Mouse (Mus musculus) ES-CJ7 (cell line): ENCODE results near the gene Rhoj.
"Not testable (repeated sequence)": the region's sequence is repeated elsewhere in the genome, so short reads cannot be mapped to it uniquely, and the experiment has no call there.

Experiments used
- DNase-seq: peaks from one replicate; pipeline ENCODE4 v3.0.0; 2011; ENCODE audit warnings: low read depth, low spot score

Rhoj gene

DNA sequence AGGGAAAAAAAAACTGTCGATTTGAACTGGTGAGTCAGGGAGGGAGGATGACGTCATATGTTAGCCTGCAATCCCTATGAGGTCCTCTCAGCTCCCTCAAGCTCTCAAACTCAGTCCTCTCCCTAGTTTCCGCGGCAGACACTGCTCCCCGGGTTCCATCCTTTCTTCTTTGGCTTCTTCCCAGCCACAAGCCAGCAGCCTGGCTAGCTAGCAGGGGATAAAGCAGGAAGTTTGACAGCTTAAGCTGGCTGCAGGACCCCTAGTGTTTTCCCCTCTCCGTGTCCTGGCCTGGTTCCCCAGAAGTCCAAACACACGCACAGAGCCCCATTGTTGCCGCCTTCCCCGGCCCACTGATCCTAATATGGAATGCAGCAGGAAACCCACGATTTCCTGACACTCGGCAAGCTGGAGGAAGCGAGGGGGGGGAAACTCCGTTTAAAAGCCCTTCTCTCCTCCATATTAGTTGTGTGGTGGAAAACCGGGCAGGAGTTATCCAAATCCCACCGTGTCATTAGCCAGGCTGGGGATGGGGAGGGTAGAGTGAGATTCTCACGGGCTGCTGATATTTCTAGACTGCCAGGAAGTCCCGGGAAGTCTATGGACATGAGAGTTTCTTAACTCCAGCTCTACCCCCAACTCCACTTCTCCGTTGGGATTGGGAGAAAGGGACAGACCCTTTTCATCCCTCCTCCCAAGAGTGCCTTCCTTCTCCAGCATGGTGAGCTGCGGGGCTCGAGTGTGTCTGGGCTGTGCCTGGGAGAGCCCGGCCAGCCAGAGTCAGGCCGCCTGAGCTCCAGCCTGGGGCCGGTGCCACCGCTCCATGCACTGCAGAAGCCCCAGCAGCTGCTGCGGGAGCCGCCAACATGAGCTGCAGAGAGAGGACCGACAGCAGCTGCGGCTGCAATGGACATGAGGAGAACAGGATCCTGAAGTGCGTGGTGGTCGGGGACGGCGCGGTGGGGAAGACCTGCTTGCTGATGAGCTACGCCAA lies at the start of gene Rhoj:
TSS of gene Rhoj (plus strand) at position 362 of the 991 bp plus-strand sequence.
- peak; percentile 21 for DNase-seq

DNA sequence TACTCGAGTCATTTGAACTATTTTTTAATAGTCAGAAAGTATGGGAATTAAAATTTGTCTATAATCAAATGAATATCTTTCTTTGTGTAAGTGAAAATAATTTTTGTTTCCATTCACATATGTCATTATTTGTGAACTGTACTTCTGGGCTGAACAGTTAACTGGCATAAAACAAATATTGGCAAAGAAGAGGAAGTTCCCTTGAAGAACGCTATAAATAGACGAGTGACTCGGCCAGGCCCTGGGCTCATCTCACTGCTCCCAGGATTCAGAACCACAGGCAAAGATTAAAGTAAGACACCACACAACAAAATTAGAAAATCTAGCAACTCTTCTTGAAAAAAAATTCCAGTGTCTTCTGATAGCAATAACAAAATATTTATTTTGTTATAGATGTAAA lies 36.4 kb upstream of the Rhoj start:
- no peak for DNase-seq

DNA sequence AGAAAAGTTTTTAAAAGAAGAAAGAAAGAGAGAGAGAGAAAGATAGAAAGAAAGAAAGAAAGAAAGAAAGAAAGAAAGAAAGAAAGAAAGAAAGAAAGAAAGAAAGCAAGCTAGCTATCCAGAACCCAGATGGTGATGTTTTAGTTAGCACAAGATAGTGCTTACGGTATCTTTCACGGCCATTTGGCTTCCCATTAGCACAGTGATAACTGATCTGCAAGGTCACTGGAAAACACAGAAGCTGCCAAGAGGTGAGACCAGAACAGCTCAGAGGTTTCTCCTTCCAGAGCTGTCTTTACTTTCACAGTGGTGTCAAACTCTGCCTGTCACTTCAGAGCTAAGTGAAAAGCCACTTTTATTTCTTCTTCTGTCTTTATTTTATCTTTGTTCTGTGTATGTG lies 32.4 kb upstream of the Rhoj start:
- DNase-seq, result no peak

DNA sequence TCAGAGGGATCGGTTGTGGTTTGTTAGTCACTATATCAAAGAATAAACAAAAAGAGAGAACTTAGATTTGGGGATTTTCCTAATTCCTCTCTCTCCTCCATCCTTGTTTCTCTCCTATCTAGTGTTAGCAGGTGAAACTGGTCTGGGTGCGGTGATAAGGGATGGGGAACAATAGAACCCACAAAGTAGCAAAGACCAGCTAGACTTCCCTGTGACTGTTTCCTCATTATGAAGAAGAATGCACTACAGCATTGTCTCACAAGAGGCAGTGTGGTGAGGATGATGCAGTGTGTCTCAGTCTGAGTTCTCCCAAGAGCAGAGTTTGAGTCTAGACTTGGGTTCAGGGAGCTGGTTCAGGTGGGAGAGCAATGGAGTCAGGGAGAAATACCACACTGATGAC lies 30.7 kb upstream of the Rhoj start:
- DNase-seq, result no peak

DNA sequence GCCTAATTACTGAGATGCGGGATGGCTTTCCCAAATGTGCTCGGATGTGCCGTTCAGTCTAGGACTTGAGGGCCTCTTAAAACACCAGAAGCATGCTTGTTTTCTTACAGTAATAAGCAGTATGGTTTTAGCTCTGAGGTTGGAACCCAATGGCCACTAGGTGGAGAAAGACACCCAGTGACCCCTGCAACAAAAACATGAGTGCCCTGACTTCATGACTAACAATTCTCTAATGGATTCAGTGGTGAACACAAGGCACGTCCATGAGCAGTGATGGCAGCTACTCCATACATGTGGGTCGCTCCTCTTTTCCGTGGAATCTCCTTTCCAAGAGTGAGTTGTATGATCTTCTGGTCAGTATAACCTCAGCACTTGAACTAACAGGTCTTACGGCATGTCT lies 27.6 kb upstream of the Rhoj start:
- DNase-seq, result peak; percentile 17

DNA sequence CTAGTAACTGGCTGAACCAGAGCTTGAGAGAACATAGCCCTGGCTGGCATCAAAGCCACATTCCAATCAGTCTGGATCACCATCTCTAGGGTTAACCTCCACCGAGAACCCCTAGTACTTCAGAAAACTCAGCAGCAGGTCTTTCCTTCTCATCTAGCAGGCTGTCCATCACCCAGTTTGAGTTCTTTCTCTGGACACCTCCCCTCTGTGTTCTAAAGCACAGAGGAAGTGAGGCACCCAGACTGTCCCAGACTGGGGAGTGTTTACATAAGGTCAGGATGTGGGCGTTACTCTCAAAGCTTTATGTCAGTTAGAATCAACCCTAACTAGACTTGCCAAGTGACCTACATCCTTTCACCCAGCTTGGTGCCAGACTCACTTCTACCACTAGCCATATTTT lies 24.9 kb upstream of the Rhoj start:
- no peak for DNase-seq

DNA sequence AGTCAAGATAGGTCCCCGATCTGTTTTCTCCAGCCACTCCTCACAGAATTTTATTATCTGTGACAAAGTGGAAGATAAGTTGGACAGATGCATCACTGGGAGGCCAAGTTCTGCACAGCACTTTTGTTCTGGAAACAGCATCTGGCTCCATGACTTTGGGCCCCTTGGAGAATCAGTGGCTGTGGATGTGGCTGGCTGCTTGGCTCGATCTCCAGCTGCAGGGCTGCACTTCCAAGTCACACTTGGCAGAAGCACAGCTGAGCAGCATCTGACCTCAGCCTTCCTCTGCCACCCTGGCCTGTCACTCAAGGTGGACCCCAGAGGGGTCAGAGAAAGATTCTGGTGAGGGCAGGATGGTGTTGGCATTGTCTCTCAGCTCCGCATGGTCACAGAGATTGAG lies 22.0 kb upstream of the Rhoj start:
- DNase-seq, result no peak

DNA sequence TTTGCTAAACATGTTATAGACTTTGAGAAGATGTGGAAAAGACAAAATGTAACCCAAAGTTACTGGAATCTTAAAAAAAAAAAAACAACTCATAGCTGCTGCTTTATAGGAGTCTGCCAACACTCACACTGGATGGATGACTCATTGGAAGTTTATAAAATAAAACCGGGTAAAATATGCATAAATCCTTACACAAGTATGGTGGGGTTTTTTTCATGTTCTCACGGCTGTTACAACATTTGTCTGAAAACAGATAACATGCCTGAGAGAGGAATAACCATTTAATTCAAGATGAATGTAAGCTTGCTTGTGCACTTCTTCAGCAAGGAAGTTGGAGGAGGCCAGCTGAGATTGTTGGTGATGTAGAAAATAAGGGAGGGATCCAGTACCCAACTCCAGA lies 17.6 kb upstream of the Rhoj start:
- DNase-seq, result no peak

DNA sequence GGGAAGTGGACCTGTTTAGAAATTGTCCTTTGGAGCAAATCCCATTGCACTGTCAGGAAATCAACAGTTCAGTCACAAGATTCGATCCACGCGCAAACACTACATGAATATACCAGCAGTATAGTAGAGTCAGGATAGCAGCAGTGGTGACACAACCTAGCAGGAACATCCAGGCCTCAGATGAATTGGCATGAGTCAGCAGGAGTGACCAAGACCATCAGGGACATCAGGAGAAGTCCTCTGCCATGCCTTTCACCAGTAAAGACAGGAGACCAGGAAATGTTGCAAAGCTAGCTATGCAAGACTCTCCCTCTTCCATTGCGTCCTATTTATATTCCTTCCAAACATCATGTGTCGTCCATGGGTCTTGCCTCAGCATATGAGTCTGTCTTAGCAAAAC lies 16.6 kb upstream of the Rhoj start:
- DNase-seq, result no peak

DNA sequence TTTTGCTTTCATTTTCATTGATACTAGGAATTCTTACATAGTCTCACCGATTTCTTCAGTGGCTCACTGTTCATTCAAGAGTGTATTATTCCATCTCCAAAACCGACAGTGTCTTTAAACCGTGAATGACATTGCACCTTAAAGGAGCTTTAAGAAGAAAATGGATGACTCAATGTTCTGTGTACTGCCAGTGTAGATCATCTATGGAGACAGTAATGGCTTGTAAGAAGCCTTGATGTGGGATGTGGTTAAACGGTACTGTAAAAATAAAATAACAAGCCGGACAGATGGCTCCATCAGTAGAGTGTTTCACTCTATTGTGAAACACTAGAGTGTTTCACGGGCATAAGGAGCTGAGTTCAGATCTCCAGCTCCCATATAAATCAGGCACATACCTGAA lies 15.2 kb upstream of the Rhoj start:
- DNase-seq, result no peak

DNA sequence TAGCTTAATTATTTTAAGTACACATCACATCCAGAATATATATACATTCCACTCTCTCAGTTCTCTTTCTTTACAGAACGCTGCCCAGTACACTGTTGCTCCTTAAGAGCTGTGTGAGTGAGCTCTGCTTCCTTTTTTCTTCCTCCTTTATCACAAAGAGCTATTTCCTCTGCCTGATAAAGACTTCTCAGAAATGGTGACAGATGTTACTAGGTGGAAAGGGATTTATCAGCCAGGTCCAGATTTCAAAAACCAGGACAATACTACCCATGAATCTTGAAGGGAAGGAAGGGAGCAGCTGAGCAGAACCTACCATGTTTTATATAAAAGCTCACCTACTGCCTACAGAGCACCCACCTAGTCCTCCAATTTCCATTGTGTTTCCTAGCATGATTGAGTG lies 8.3 kb upstream of the Rhoj start:
- DNase-seq, result no peak

DNA sequence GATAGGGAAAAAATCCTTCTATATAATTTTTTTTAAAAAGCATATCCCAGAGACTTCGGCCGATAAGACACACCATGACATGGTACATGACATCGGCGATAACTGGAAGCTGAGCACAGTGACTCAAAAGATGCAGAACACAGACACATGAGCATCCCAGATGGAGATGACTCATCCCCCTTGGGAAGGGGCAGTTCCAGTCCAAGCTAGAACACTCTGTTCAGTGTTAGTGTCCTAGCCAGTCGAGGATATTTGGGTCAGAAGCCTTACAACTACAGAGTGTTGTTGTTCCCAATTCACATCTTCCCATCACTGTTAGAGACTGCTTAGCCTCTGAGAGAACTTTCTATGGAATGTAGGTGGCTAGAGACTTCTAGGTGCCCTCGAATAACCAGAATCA lies 4.0 kb upstream of the Rhoj start:
- no peak for DNase-seq

DNA sequence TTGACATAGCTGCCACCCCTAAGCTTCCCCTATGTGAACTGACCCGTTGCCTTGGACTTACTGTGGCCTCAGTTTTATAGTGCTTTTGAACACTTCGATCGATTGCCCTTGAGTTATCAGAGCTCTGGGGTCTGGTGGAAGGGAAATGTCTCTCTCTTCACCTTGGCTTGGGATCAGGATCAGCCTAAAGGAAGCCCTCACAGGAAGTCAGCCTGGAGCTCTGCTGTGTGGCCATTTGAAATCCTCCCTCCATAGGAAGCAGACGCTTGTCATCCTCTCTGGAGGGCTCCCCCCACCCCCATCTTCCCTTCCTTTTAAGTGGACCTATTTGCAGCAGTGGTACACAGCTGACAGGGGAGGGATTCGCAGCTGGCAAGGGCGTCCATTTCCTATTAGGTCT lies 1.6 kb downstream of the Rhoj start:
- DNase-seq, result no peak

DNA sequence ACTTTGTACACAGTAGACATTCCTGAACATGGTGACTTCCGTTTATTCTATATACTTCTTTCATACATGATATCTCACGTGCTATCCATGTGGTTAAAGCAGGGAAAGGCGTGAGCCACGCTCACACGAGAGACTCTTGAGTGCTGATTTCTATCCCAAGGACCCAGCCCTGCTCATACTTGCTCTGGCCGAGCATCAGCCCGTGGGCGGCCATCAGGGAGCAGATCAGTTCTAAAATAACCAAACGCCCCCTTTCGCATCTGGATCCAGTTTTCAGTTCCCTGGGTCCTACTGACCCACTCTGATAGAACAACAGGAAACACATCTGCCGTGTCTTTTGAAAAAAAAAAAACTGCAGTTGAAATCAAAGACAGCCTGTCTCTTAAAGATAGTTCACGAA lies 2.6 kb downstream of the Rhoj start:
- no peak for DNase-seq

DNA sequence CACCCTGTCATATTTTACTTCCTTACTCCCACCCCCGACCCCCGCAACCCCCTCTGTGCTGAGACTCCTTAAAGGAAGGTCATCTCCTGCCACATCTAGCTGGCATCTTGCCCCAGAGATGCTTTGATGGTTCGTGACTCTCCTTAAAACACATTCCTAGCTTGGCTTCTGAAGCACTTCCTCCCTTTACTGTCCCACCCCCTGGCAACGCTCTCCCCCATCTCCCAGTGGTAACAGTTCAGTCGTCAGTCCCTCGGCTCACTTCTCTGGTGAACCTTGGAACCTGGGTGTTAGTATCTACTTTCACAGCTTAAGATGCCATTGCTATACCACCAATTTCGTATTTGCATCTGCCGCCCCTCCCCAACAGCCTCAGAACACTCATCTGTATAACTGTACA lies 3.8 kb downstream of the Rhoj start:
- no peak for DNase-seq

DNA sequence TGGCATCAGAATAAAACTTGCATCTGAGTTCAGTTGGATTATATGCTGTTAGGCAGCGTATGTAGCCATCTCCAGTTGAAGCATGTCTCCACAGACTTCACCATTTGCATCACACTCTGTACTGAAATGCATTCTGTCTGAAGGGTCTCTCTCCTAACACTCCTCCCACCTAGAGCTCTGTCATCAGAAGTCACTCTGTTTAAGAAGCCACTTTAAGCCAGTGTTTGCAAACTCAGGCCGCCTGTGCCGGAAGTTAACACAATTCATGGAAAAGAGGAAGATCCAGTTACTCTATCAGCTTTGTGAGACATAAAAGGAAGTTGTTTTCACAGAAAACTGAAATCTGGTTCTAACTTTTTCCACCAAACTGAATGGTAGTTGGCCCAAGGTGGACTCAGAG lies 5.9 kb downstream of the Rhoj start:
- DNase-seq, result no peak

DNA sequence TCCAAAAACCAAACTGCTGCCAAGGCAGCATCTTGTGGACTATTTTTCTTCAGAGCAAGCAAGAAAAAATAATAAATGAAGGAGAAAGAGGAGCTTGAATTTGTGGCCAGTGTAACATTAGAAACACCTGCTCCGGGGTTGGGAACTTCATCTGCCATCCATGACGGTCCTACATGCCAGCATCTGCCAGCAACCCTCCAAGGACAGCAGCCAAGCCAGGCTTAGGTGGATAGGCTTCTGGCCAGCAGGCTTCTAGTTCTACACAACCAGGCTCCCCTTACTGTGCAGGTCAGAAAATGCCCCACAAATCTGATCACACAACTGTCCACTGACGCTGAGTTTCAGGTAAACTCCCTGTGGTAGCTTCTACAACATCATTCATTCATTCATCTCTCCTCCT lies 7.7 kb downstream of the Rhoj start:
- no peak for DNase-seq

DNA sequence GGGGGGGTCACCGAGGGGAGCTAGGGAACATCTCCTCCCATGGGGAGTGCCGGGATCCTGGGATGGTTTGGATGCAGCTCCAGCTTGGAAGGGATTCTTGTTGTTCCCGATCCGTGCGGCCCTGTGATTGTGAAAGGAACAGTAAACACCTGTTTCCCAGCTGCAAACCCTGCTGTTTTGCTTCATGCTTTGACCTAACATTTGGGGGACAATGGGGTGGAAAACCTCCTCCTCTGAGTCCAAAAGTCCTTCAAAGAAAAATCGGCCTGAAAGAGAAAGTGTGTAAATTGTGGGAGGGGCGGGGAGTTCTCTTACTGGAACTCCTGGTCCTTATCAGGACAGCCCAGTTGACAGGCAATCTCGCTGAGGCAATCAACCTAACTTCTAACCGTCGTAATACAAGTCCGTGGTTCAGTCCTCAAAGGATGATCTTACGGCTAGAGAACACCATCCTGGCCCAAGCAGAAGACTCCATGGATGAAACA lies 12.4 kb downstream of the Rhoj start:
- DNase-seq, result no peak

DNA sequence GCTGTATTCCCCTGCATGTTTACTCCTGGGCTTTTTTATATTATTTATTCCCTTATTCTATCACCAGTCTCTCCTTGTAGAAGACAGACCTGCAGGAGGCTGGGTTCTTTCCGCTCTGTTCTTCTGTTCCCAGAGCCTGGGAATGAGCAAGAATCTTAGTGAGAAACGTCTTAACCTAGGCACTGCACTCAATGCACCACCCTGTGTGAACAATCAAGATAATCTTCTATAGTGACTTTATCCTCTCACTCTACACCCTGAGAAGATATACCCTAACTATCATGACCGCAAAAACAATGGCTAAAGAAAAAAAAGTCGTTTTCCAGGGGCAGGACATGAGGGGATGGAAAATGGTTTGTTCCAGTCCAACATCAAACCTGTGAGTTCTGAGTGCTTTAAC lies 13.1 kb downstream of the Rhoj start:
- DNase-seq, result no peak

DNA sequence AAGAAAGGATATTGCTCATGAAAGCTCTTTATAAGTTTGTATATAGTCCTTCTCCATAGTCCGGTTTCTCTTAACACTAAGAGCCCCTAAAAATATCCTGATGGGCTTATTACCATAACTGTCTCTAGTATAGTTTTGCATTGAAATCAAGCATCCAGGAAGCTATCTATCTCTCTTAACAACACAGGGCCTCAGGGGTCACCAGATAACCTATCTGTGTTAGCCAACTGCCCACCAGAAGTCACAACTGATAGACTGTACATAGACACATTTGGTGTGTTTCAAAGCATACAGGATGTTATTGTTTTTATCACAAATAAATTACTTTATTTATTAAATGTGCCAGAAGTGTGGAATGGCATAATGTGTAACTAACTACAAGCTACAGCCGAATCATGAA lies 21.1 kb downstream of the Rhoj start:
- no peak for DNase-seq

DNA sequence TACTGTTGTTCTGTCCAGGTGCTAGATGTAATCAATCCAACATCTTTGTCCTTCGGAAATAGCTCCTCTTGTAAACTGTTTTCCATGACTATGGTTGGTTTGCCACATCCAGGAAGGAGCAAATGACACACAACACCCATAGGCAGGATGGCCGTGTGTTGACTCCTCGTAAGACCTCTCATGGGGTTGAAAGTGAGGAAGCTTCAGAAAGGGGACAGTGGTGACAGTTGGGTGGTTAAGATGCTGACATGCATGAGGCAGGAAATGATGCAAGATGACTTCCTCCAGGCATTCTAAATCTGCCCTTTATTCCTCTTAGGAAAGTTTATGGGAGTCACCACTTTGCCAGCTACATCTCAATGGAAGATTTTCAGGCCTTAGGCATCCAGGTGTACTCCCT lies 31.8 kb downstream of the Rhoj start:
- DNase-seq, result no peak

DNA sequence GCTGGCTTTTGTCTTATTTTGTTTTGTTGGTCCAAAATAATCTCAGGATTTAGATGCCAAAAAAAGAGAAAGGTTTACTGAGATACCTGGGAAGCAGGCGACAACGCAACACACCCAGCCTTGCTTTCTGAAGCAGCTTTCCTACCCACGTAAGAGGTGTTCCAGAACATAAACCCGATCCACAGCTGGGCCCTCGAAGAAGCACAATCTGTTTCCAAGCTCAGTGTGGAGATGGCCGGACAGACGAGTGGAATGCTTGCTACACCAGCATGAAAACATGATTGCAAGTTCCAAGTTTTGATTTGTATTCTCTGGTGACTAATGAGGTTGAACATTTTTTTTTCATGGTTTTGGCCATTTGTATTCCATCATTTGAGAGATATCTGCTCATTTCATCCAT lies 32.2 kb downstream of the Rhoj start:
- DNase-seq, result no peak

DNA sequence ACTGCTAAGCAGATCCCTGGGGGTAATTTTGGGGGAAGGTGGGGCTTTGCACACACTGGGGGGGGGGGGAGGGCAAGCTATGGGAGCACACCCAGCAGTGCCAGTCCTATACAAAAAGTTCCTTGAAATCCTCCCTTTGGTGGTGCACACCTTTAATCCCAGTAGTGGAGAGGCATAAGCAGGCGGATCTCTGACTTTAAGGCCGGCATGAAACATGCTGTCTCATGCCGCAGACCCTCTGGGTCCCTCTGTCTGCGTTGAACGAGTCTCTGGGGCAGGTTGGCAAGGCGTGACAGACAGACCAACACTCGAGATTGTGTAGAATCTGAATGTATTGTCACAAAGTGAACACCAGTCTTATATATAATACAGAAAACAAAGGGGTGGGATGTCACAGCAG lies 40.4 kb downstream of the Rhoj start:
- no peak for DNase-seq

DNA sequence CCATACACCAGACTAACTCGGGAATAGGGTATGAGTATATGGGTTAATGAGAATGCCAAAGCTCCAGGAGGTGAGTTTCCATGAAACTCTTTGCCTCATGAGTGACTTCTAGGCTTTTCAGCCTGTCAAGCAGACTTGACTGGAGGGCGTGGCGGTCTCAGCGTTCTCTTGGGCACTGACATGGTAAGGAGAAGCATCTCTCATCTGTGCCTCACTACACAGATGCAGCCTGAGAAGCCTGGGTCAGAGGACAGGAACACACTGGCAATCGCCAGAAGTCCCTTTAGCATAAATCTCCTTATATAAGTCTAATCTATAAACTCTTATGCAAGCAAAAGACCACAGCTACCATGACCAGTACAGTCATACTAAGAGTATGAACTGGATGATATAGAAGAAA lies 41.4 kb downstream of the Rhoj start:
- DNase-seq, result not testable (repeated sequence)
